Mouse (Mus musculus) testis, postnatal 14 days (tissue): ENCODE data around the gene Pou2f3.

Source experiments
- DNase-seq: peaks from one replicate; pipeline ENCODE4 v3.0.0; 2021; ENCODE audit warnings: low spot score

The Pou2f3 gene

DNA sequence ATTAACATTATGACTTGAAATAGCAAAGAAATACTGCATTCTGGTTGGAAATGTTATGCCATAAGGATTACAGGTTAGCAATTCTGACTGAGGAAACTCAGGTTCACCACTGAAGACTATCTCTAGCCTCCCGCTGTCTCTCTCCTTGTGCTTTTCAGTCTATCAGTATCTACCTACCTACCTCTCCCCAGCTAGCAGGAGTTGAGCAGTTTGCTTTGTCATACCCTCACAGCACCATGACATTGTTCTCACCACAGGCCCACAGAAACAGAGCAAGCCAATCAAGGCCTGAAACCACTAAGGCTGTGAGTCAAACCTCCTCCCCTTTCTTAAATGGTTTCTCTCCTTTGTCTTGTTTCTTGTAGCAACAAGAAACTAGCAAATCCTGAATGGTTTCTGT lies 135.6 kb downstream of the Pou2f3 start:
- no peak for DNase-seq
